Mouse (Mus musculus): Measurements from ENCODE around the gene Ino80. TPM values are rescaled to one million over a fixed set of nuclear protein-coding genes. Genes with fewer than 3 reads are reported as not detected.

Gene Ino80
- polyA plus RNA-seq, 1 experiment from 2014 or later: 4.3 TPM

- 37% methylated on average over 6 of the region's 6 CpGs for WGBS
- Histone ChIP-seq H3K4me1 (0 out of 2 replicates have a peak, but pooled peaks cover 2% of the 10 kb centered on the region), H3K4me2 (no peak overlapping the region), H3K9me3 (no peaks in the 10 kb centered on the region), H3K27me3 (0 out of 2 replicates have a peak, but pooled peaks cover 2% of the 10 kb centered on the region), H3K4me3 (no peak overlapping the region), H3K36me3 (no peaks in the 10 kb centered on the region), H3K27ac (0 out of 2 replicates have a peak overlapping the region, but pooled peaks have one; percentile 5), H3K9ac (no peak overlapping the region)
- no peak for ATAC-seq (ENCODE audit: borderline replicate concordance, extremely low read depth, low FRiP score, low TSS enrichment)
These were observed 132.8 kb downstream of the Ino80 start for GRCm38 (mm10) chr2:119344537-119345138.

- Histone ChIP-seq H3K9ac (peak overlapping the region; percentile 45), H3K27me3 (no peaks in the 10 kb centered on the region), H3K36me3 (no peaks in the 10 kb centered on the region), H3K9me3 (no peaks in the 10 kb centered on the region), H3K4me1 (peaks cover 24% of the 10 kb centered on the region), H3K4me2 (peak overlapping the region; percentile 65), H3K27ac (peak overlapping the region; percentile 54), H3K4me3 (peak overlapping the region; percentile 49)
- ATAC-seq (ENCODE audit: borderline replicate concordance, extremely low read depth, low FRiP score, low TSS enrichment): peak; percentile 83
- 7% methylated on average over 60 of the region's 60 CpGs for WGBS
These were observed 139.8 kb downstream of the Ino80 start for GRCm38 (mm10) chr2:119337425-119338265.

- Histone ChIP-seq H3K27ac (peak overlapping the region; percentile 54), H3K4me2 (no peak overlapping the region), H3K4me3 (no peak overlapping the region), H3K27me3 (peaks cover 10% of the 10 kb centered on the region; the same call in 1 of the 2 replicates), H3K9ac (no peak overlapping the region), H3K9me3 (no peaks in the 10 kb centered on the region), H3K36me3 (no peaks in the 10 kb centered on the region), H3K4me1 (peaks cover 24% of the 10 kb centered on the region)
- 60% methylated on average over 10 of the region's 10 CpGs for WGBS
- ATAC-seq (ENCODE audit: borderline replicate concordance, extremely low read depth, low FRiP score, low TSS enrichment): no peak
These were observed 141.0 kb downstream of the Ino80 start for GRCm38 (mm10) chr2:119336470-119336869.

GRCm38 (mm10) chr2:119336002-119336401 lies 141.5 kb downstream of the Ino80 start:
- Histone ChIP-seq H3K9ac (no peak overlapping the region), H3K4me3 (no peak overlapping the region), H3K9me3 (no peaks in the 10 kb centered on the region), H3K27ac (no peak overlapping the region; the same call in 1 of the 2 replicates), H3K36me3 (no peaks in the 10 kb centered on the region), H3K4me2 (peak overlapping the region; percentile 12; the same call in 1 of the 2 replicates), H3K27me3 (peaks cover 12% of the 10 kb centered on the region; the same call in 1 of the 2 replicates), H3K4me1 (peaks cover 24% of the 10 kb centered on the region)
- WGBS: 72% methylated on average over 2 of the region's 2 CpGs
- no peak for ATAC-seq (ENCODE audit: borderline replicate concordance, extremely low read depth, low FRiP score, low TSS enrichment)

GRCm38 (mm10) chr2:119335535-119335934 lies 142.0 kb downstream of the Ino80 start:
- peak overlapping the region; percentile 12; the same call in 1 of the 2 replicates for H3K4me2 ChIP-seq
- H3K9me3 ChIP-seq: no peaks in the 10 kb centered on the region
- H3K27me3 ChIP-seq: peaks cover 12% of the 10 kb centered on the region; the same call in 1 of the 2 replicates
- no peak overlapping the region for H3K9ac ChIP-seq
- ATAC-seq (ENCODE audit: borderline replicate concordance, extremely low read depth, low FRiP score, low TSS enrichment): no peak
- peaks cover 28% of the 10 kb centered on the region for H3K4me1 ChIP-seq
- no peak overlapping the region for H3K27ac ChIP-seq
- no peak overlapping the region for H3K4me3 ChIP-seq
- no peaks in the 10 kb centered on the region for H3K36me3 ChIP-seq
- 50% methylated on average over 1 of the region's 1 CpGs for WGBS

GRCm38 (mm10) chr2:119334964-119335525 lies 142.4 kb downstream of the Ino80 start:
- H3K4me2 ChIP-seq: peak overlapping the region; percentile 31; the same call in 1 of the 2 replicates
- no peaks in the 10 kb centered on the region for H3K9me3 ChIP-seq
- H3K9ac ChIP-seq: no peak overlapping the region
- H3K36me3 ChIP-seq: no peaks in the 10 kb centered on the region
- H3K27me3 ChIP-seq: peaks cover 12% of the 10 kb centered on the region; the same call in 1 of the 2 replicates
- no peak overlapping the region for H3K4me3 ChIP-seq
- H3K27ac ChIP-seq: no peak overlapping the region
- WGBS: 73% methylated on average over 7 of the region's 7 CpGs
- H3K4me1 ChIP-seq: peaks cover 33% of the 10 kb centered on the region
- ATAC-seq (ENCODE audit: borderline replicate concordance, extremely low read depth, low FRiP score, low TSS enrichment): no peak

GRCm38 (mm10) chr2:119334135-119334534 lies 143.4 kb downstream of the Ino80 start:
- 0 out of 2 replicates have a peak overlapping the region, but pooled peaks have one; percentile 3 for H3K4me3 ChIP-seq
- WGBS: 50% methylated on average over 1 of the region's 1 CpGs
- H3K4me2 ChIP-seq: peak overlapping the region; percentile 31; the same call in 1 of the 2 replicates
- no peaks in the 10 kb centered on the region for H3K36me3 ChIP-seq
- peaks cover 15% of the 10 kb centered on the region; the same call in 1 of the 2 replicates for H3K27me3 ChIP-seq
- no peaks in the 10 kb centered on the region for H3K9me3 ChIP-seq
- no peak for ATAC-seq (ENCODE audit: borderline replicate concordance, extremely low read depth, low FRiP score, low TSS enrichment)
- peaks cover 40% of the 10 kb centered on the region for H3K4me1 ChIP-seq
- no peak overlapping the region for H3K9ac ChIP-seq
- H3K27ac ChIP-seq: no peak overlapping the region

- no peak overlapping the region for H3K4me3 ChIP-seq
- H3K4me2 ChIP-seq: peak overlapping the region; percentile 21; the same call in 1 of the 2 replicates
- H3K27ac ChIP-seq: no peak overlapping the region
- peaks cover 48% of the 10 kb centered on the region for H3K4me1 ChIP-seq
- H3K9ac ChIP-seq: no peak overlapping the region
- H3K36me3 ChIP-seq: no peaks in the 10 kb centered on the region
- H3K9me3 ChIP-seq: no peaks in the 10 kb centered on the region
- peaks cover 33% of the 10 kb centered on the region for H3K27me3 ChIP-seq
- ATAC-seq (ENCODE audit: borderline replicate concordance, extremely low read depth, low FRiP score, low TSS enrichment): no peak
- 74% methylated on average over 24 of the region's 24 CpGs for WGBS
These were observed 145.3 kb downstream of the Ino80 start for GRCm38 (mm10) chr2:119332177-119332661.

- H3K27me3 ChIP-seq: peaks cover 47% of the 10 kb centered on the region
- 79% methylated on average over 8 of the region's 8 CpGs for WGBS
- no peak overlapping the region for H3K4me2 ChIP-seq
These were observed 146.7 kb downstream of the Ino80 start for GRCm38 (mm10) chr2:119330795-119331194.

GRCm38 (mm10) chr2:119329123-119329817 lies 148.2 kb downstream of the Ino80 start:
- H3K36me3 ChIP-seq: no peaks in the 10 kb centered on the region
- WGBS: 48% methylated on average over 3 of the region's 3 CpGs
- H3K9ac ChIP-seq: no peak overlapping the region
- H3K4me2 ChIP-seq: peak overlapping the region; percentile 93
- peaks cover 61% of the 10 kb centered on the region for H3K27me3 ChIP-seq
- peak; percentile 33; the same call in 1 of the 2 replicates for ATAC-seq (ENCODE audit: borderline replicate concordance, extremely low read depth, low FRiP score, low TSS enrichment)
- peak overlapping the region; percentile 81 for H3K27ac ChIP-seq
- H3K4me1 ChIP-seq: peaks cover 67% of the 10 kb centered on the region
- H3K4me3 ChIP-seq: no peak overlapping the region; the same call in 1 of the 2 replicates
- no peaks in the 10 kb centered on the region for H3K9me3 ChIP-seq

More at GRCm38 (mm10) chr2:119330795-119331194, 146.7 kb downstream of the Ino80 start:
- peak overlapping the region; percentile 81; the same call in 1 of the 2 replicates for H3K27ac ChIP-seq
- H3K9ac ChIP-seq: no peak overlapping the region
- no peak for ATAC-seq (ENCODE audit: borderline replicate concordance, extremely low read depth, low FRiP score, low TSS enrichment)
- no peak overlapping the region for H3K4me3 ChIP-seq
- H3K4me1 ChIP-seq: peaks cover 53% of the 10 kb centered on the region
- no peaks in the 10 kb centered on the region for H3K36me3 ChIP-seq
- no peaks in the 10 kb centered on the region for H3K9me3 ChIP-seq

- WGBS: 30% methylated on average over 5 of the region's 5 CpGs
These were observed 148.9 kb downstream of the Ino80 start for GRCm38 (mm10) chr2:119328546-119328945.

More at GRCm38 (mm10) chr2:119328546-119328945, 148.9 kb downstream of the Ino80 start:
- no peaks in the 10 kb centered on the region for H3K36me3 ChIP-seq
- H3K27ac ChIP-seq: peak overlapping the region; percentile 81; the same call in 1 of the 2 replicates
- peaks cover 68% of the 10 kb centered on the region for H3K4me1 ChIP-seq
- H3K9ac ChIP-seq: no peak overlapping the region
- H3K27me3 ChIP-seq: peaks cover 68% of the 10 kb centered on the region
- no peak for ATAC-seq (ENCODE audit: borderline replicate concordance, extremely low read depth, low FRiP score, low TSS enrichment)
- H3K4me2 ChIP-seq: peak overlapping the region; percentile 93
- no peaks in the 10 kb centered on the region for H3K9me3 ChIP-seq
- peak overlapping the region; percentile 54 for H3K4me3 ChIP-seq

All from lung, embryonic 15.5 days (tissue).